Mouse (Mus musculus) forebrain, embryonic 16.5 days (tissue): ENCODE results near the gene Plpp7. TPM values are rescaled to one million over a fixed set of nuclear protein-coding genes. Genes with fewer than 3 reads are reported as not detected.

Source experiments
- ATAC-seq: fragments of 200-750 bp; cut with Nextera tagmentation; 2 replicates; pipeline ENCODE4 v1.8.0; 2017; ENCODE audit warnings: mild to moderate bottlenecking, moderate library complexity
- H3K27ac ChIP-seq: fragments of 300-500 bp; sonication (generic); 2 replicates; pipeline ENCODE4 v1.5.1; 2014; ENCODE audit warnings: low read length, control low read depth
- H3K27me3 ChIP-seq: fragments of 300-500 bp; sonication (generic); replicated peaks from 2 replicates; pipeline ENCODE4 v1.6.1; 2014; ENCODE audit warnings: low read length; ENCODE audit not compliant: control insufficient read depth, insufficient read depth
- H3K36me3 ChIP-seq: fragments of 300-500 bp; sonication (generic); 2 replicates; pipeline ENCODE4 v1.6.1; 2014; ENCODE audit not compliant: control insufficient read depth, insufficient read depth
- H3K4me1 ChIP-seq: fragments of 300-500 bp; sonication (generic); replicated peaks from 2 replicates; pipeline ENCODE4 v1.6.1; 2014; ENCODE audit warnings: low read length; ENCODE audit not compliant: control insufficient read depth, insufficient read depth
- H3K4me2 ChIP-seq: fragments of 300-500 bp; sonication (generic); 2 replicates; pipeline ENCODE4 v1.6.1; 2014; ENCODE audit warnings: mild to moderate bottlenecking, low read length, control low read depth
- H3K4me3 ChIP-seq: fragments of 300-500 bp; sonication (generic); replicated peaks from 2 replicates; pipeline ENCODE4 v1.5.1; 2014; ENCODE audit warnings: mild to moderate bottlenecking, low read length, control low read depth
- H3K9ac ChIP-seq: fragments of 300-500 bp; sonication (generic); replicated peaks from 2 replicates; pipeline ENCODE4 v1.6.1; 2014; ENCODE audit warnings: low read depth, low read length, control low read depth
- H3K9me3 ChIP-seq: fragments of 300-500 bp; sonication (generic); 2 replicates; pipeline ENCODE4 v1.6.1; 2016; ENCODE audit warnings: low read length; ENCODE audit not compliant: control insufficient read depth
- WGBS: fragments of 180-500 bp; shearing (Covaris S2); extraction: QIAGEN DNeasy Blood & Tissue Kit; methylation state at CpG from one replicate; pipeline ENCODE4 v1.1.7; 2014; 5-methylcytosine and 5-hydroxymethylcytosine counted together
- polyA plus RNA-seq: library from polyadenylated mRNA; unstranded; fragments of >200 nt; fragmentation: Nextera tagmentation; extraction: Ambion mirVana; gene quantifications from 2 replicates; pipeline ENCODE4 v1.2.1, GENCODE M21; 2015

The Plpp7 gene
- polyA plus RNA-seq, 1 experiment from 2014 or later: 20.6 TPM

- WGBS: 86% methylated on average over 7 of the region's 7 CpGs
- Histone ChIP-seq H3K4me3 (no peak overlapping the region), H3K36me3 (no peaks in the 10 kb centered on the region), H3K27ac (no peak overlapping the region), H3K27me3 (no peaks in the 10 kb centered on the region), H3K4me2 (no peak overlapping the region), H3K9me3 (no peaks in the 10 kb centered on the region), H3K4me1 (no peaks in the 10 kb centered on the region), H3K9ac (no peak overlapping the region)
- no peak for ATAC-seq
These were observed 10.6 kb downstream of the Plpp7 start for GRCm38 (mm10) chr2:32105930-32106329.

- no peak overlapping the region for H3K4me2 ChIP-seq
- no peak overlapping the region for H3K27ac ChIP-seq
- no peaks in the 10 kb centered on the region for H3K4me1 ChIP-seq
- no peak overlapping the region for H3K9ac ChIP-seq
- H3K4me3 ChIP-seq: no peak overlapping the region
- no peaks in the 10 kb centered on the region for H3K27me3 ChIP-seq
- H3K36me3 ChIP-seq: no peaks in the 10 kb centered on the region
- WGBS: 94% methylated on average over 1 of the region's 1 CpGs
- no peaks in the 10 kb centered on the region for H3K9me3 ChIP-seq
- no peak for ATAC-seq
These were observed 15.9 kb downstream of the Plpp7 start for GRCm38 (mm10) chr2:32111268-32111667.

- H3K4me1 ChIP-seq: no peaks in the 10 kb centered on the region
- no peak overlapping the region for H3K27ac ChIP-seq
- no peaks in the 10 kb centered on the region for H3K36me3 ChIP-seq
- H3K4me3 ChIP-seq: no peak overlapping the region
- no peaks in the 10 kb centered on the region for H3K27me3 ChIP-seq
- no peak for ATAC-seq
- no peak overlapping the region for H3K4me2 ChIP-seq
- no peak overlapping the region for H3K9ac ChIP-seq
- no peaks in the 10 kb centered on the region for H3K9me3 ChIP-seq
- WGBS: 88% methylated on average over 2 of the region's 2 CpGs
These were observed 17.2 kb downstream of the Plpp7 start for GRCm38 (mm10) chr2:32112548-32112947.

GRCm38 (mm10) chr2:32115851-32116268 lies 20.5 kb downstream of the Plpp7 start:
- Histone ChIP-seq H3K4me3 (no peak overlapping the region), H3K4me1 (no peaks in the 10 kb centered on the region), H3K4me2 (no peak overlapping the region), H3K9me3 (no peaks in the 10 kb centered on the region), H3K27ac (no peak overlapping the region), H3K9ac (no peak overlapping the region), H3K36me3 (no peaks in the 10 kb centered on the region), H3K27me3 (no peaks in the 10 kb centered on the region)
- WGBS: 94% methylated on average over 4 of the region's 4 CpGs
- ATAC-seq: no peak

- no peak overlapping the region for H3K4me3 ChIP-seq
- no peaks in the 10 kb centered on the region for H3K27me3 ChIP-seq
- no peak for ATAC-seq
- no peaks in the 10 kb centered on the region for H3K9me3 ChIP-seq
- no peaks in the 10 kb centered on the region for H3K36me3 ChIP-seq
- H3K27ac ChIP-seq: no peak overlapping the region
- H3K4me1 ChIP-seq: no peaks in the 10 kb centered on the region
- 92% methylated on average over 20 of the region's 20 CpGs for WGBS
- no peak overlapping the region for H3K4me2 ChIP-seq
- no peak overlapping the region for H3K9ac ChIP-seq
These were observed 24.7 kb downstream of the Plpp7 start for GRCm38 (mm10) chr2:32119802-32120750.

- H3K9me3 ChIP-seq: no peaks in the 10 kb centered on the region
- H3K4me2 ChIP-seq: no peak overlapping the region
- H3K4me1 ChIP-seq: no peaks in the 10 kb centered on the region
- WGBS: 74% methylated on average over 5 of the region's 5 CpGs
- H3K27ac ChIP-seq: no peak overlapping the region
- ATAC-seq: no peak
- H3K27me3 ChIP-seq: no peaks in the 10 kb centered on the region
- H3K4me3 ChIP-seq: no peak overlapping the region
- H3K9ac ChIP-seq: no peak overlapping the region
- H3K36me3 ChIP-seq: no peaks in the 10 kb centered on the region
These were observed 25.8 kb downstream of the Plpp7 start for GRCm38 (mm10) chr2:32121150-32121549.

GRCm38 (mm10) chr2:32121785-32122184 lies 26.5 kb downstream of the Plpp7 start:
- 83% methylated on average over 2 of the region's 2 CpGs for WGBS
- Histone ChIP-seq H3K9me3 (no peaks in the 10 kb centered on the region), H3K9ac (no peak overlapping the region), H3K36me3 (no peaks in the 10 kb centered on the region), H3K4me1 (no peaks in the 10 kb centered on the region), H3K27ac (no peak overlapping the region), H3K4me3 (no peak overlapping the region), H3K27me3 (no peaks in the 10 kb centered on the region), H3K4me2 (no peak overlapping the region)
- no peak for ATAC-seq

- Histone ChIP-seq H3K4me3 (no peak overlapping the region), H3K9ac (no peak overlapping the region), H3K27me3 (no peaks in the 10 kb centered on the region), H3K4me2 (no peak overlapping the region), H3K27ac (no peak overlapping the region), H3K36me3 (no peaks in the 10 kb centered on the region), H3K4me1 (no peaks in the 10 kb centered on the region), H3K9me3 (no peaks in the 10 kb centered on the region)
- ATAC-seq: no peak
- 37% methylated on average over 16 of the region's 16 CpGs for WGBS
These were observed 32.6 kb downstream of the Plpp7 start for GRCm38 (mm10) chr2:32127653-32128535.

- no peak overlapping the region for H3K4me2 ChIP-seq
- H3K27ac ChIP-seq: no peak overlapping the region
- no peaks in the 10 kb centered on the region for H3K27me3 ChIP-seq
- H3K36me3 ChIP-seq: no peaks in the 10 kb centered on the region
- no peak overlapping the region for H3K9ac ChIP-seq
- WGBS: 86% methylated on average over 5 of the region's 5 CpGs
- no peak overlapping the region for H3K4me3 ChIP-seq
- no peak for ATAC-seq
- H3K4me1 ChIP-seq: no peaks in the 10 kb centered on the region
- H3K9me3 ChIP-seq: no peaks in the 10 kb centered on the region
These were observed 33.2 kb downstream of the Plpp7 start for GRCm38 (mm10) chr2:32128536-32128841.
